Mouse (Mus musculus) MEL (cell line): ENCODE measurements around the gene Dglucy.

Experiments used
- CTCF ChIP-seq, 3 experiments: IDR thresholded peaks in 2 of 3; conservative IDR thresholded peaks in 1 of 3; 2 replicates each; pipeline ENCODE4 v1.5.1; 2011 to 2012; ENCODE audit warnings: low read length in 3 of 3, low read depth in 2 of 3, mild to moderate bottlenecking in 2 of 3, improper control_type of control experiment in 1 of 3, inconsistent platforms in 1 of 3, mixed read lengths in 1 of 3, moderate library complexity in 1 of 3; ENCODE audit not compliant: control insufficient read depth in 1 of 3, insufficient read depth in 1 of 3, poor library complexity in 1 of 3, severe bottlenecking in 1 of 3
- NELFE ChIP-seq: IDR thresholded peaks from 2 replicates; pipeline ENCODE4 v1.6.1; 2011; ENCODE audit warnings: low read depth, low read length, improper control_type of control experiment
- NRF1 ChIP-seq: IDR thresholded peaks from 2 replicates; pipeline ENCODE4 v1.6.1; 2014; ENCODE audit warnings: low read depth, mild to moderate bottlenecking, inconsistent platforms, low read length, improper control_type of control experiment, moderate library complexity; ENCODE audit not compliant: poor library complexity, insufficient read depth, severe bottlenecking

- TF ChIP-seq CTCF (IDR thresholded peaks at IDR 0.05 in 2 of 3, conservative IDR thresholded peaks at IDR 0.05 in 1 of 3; ENCODE audit: control insufficient read depth in 1 of 3, insufficient read depth in 1 of 3, low read depth in 2 of 3, low read length in 3 of 3, poor library complexity in 1 of 3, severe bottlenecking in 1 of 3) (no peak), NRF1 (no peak), NELFE (no peak)
Observed at GRCm38 (mm10) chr12:100867097-100867496, 88.2 kb downstream of the Dglucy start.
